Mouse (Mus musculus): ENCODE results near the gene Scyl3. TPM values are rescaled to one million over a fixed set of nuclear protein-coding genes. Genes with fewer than 3 reads are reported as not detected.

The Scyl3 gene
- total RNA-seq (2021) = 10 to 100 TPM; 22.2 to 23.3 TPM

- DNase-seq = no peak
- intact Hi-C loops (cut with DNase I) = no loop called here
These were observed at the start of gene Scyl3 for GRCm38 (mm10) chr1:163928846-163929245. TSS of gene Scyl3 (plus strand) at chr1:163929100.

- DNase-seq = no peak
- intact Hi-C loops (cut with DNase I) = no loop called here
These were observed 39.3 kb upstream of the Scyl3 start for GRCm38 (mm10) chr1:163889629-163890028.

- intact Hi-C loops (cut with DNase I) = no loop called here
- DNase-seq = no peak
These were observed 35.6 kb upstream of the Scyl3 start for GRCm38 (mm10) chr1:163893294-163893693.

- DNase-seq = no peak
These were observed 34.9 kb upstream of the Scyl3 start for GRCm38 (mm10) chr1:163893774-163894527.

GRCm38 (mm10) chr1:163898291-163898764 lies 30.6 kb upstream of the Scyl3 start:
- intact Hi-C loops (cut with DNase I) = no loop called here
- no peak for DNase-seq

More at GRCm38 (mm10) chr1:163893774-163894527, 34.9 kb upstream of the Scyl3 start:
- intact Hi-C loops (cut with DNase I) = no loop called here

- no peak for DNase-seq
- intact Hi-C loops (cut with DNase I) = no loop called here
These were observed 29.3 kb upstream of the Scyl3 start for GRCm38 (mm10) chr1:163899575-163899974.

GRCm38 (mm10) chr1:163900168-163900567 lies 28.7 kb upstream of the Scyl3 start:
- intact Hi-C loops (cut with DNase I) = no loop called here
- DNase-seq = no peak

- intact Hi-C loops (cut with DNase I) = no loop called here
- DNase-seq = no peak
These were observed 25.5 kb upstream of the Scyl3 start for GRCm38 (mm10) chr1:163903411-163903810.

- intact Hi-C loops (cut with DNase I) = loop anchor here (5.0 kb wide), 1 partner anchor 755 kb away; no protein-coding TSS in a partner anchor
- no peak for DNase-seq
These were observed 21.7 kb upstream of the Scyl3 start for GRCm38 (mm10) chr1:163907007-163907811.

- no peak for DNase-seq
- intact Hi-C loops (cut with DNase I) = loop anchor here (5.0 kb wide), 1 partner anchor 756 kb away; no protein-coding TSS in a partner anchor
These were observed 20.5 kb upstream of the Scyl3 start for GRCm38 (mm10) chr1:163908389-163908788.

GRCm38 (mm10) chr1:163910343-163910742 lies 18.6 kb upstream of the Scyl3 start:
- DNase-seq = no peak
- intact Hi-C loops (cut with DNase I) = no loop called here

- DNase-seq = no peak
These were observed 18.1 kb upstream of the Scyl3 start for GRCm38 (mm10) chr1:163910785-163911184.

GRCm38 (mm10) chr1:163911981-163912380 lies 16.9 kb upstream of the Scyl3 start:
- intact Hi-C loops (cut with DNase I) = no loop called here
- no peak for DNase-seq

More at GRCm38 (mm10) chr1:163910785-163911184, 18.1 kb upstream of the Scyl3 start:
- intact Hi-C loops (cut with DNase I) = no loop called here

- no peak for DNase-seq
- intact Hi-C loops (cut with DNase I) = no loop called here
These were observed 11.3 kb upstream of the Scyl3 start for GRCm38 (mm10) chr1:163917349-163918160.

- DNase-seq = no peak
- intact Hi-C loops (cut with DNase I) = no loop called here
These were observed 4.8 kb upstream of the Scyl3 start for GRCm38 (mm10) chr1:163924093-163924492.

- peak; percentile 94 for DNase-seq
- intact Hi-C loops (cut with DNase I) = no loop called here
These were observed 947 bp downstream of the Scyl3 start for GRCm38 (mm10) chr1:163929636-163930457.

GRCm38 (mm10) chr1:163930458-163930794 lies 1.5 kb downstream of the Scyl3 start:
- intact Hi-C loops (cut with DNase I) = no loop called here
- no peak for DNase-seq

- DNase-seq = no peak
- intact Hi-C loops (cut with DNase I) = no loop called here
These were observed 2.9 kb downstream of the Scyl3 start for GRCm38 (mm10) chr1:163931801-163932200.

- no peak for DNase-seq
- intact Hi-C loops (cut with DNase I) = no loop called here
These were observed 5.7 kb downstream of the Scyl3 start for GRCm38 (mm10) chr1:163934591-163934990.

- intact Hi-C loops (cut with DNase I) = loop anchor here (10.0 kb wide), 1 partner anchor 1237 kb away; no protein-coding TSS in a partner anchor
- DNase-seq = no peak
These were observed 13.2 kb downstream of the Scyl3 start for GRCm38 (mm10) chr1:163942056-163942455.
